Mouse (Mus musculus) embryonic facial prominence, embryonic 14.5 days (tissue): ENCODE measurements around the gene Fam110a. TPM values are rescaled to one million over a fixed set of nuclear protein-coding genes. Genes with fewer than 3 reads are reported as not detected.

Experiments used
- ATAC-seq: fragments of 200-750 bp; cut with Nextera tagmentation; 2 replicates; pipeline ENCODE4 v1.8.0; 2017; ENCODE audit warnings: low read depth, moderate number of reproducible peaks, moderate TSS enrichment
- DNase-seq: peaks from one replicate; pipeline ENCODE4 v3.0.0-alpha.2; 2015; ENCODE audit warnings: low spot score
- H3K27ac ChIP-seq: fragments of 300-500 bp; sonication (generic); replicated peaks from 2 replicates; pipeline ENCODE4 v1.5.1; 2014; ENCODE audit warnings: low read depth, mild to moderate bottlenecking, low read length, moderate library complexity
- H3K27me3 ChIP-seq: fragments of 300-500 bp; sonication (generic); replicated peaks from 2 replicates; pipeline ENCODE4 v1.6.1; 2014; ENCODE audit warnings: low read length; ENCODE audit not compliant: control insufficient read depth, insufficient read depth
- H3K36me3 ChIP-seq: fragments of 300-500 bp; sonication (generic); 2 replicates; pipeline ENCODE4 v1.6.1; 2014; ENCODE audit warnings: low read length, mixed read lengths; ENCODE audit not compliant: control insufficient read depth, insufficient read depth
- H3K4me1 ChIP-seq: fragments of 300-500 bp; sonication (generic); 2 replicates; pipeline ENCODE4 v1.6.1; 2014; ENCODE audit warnings: antibody characterized with exemption, low read length; ENCODE audit not compliant: control insufficient read depth, insufficient read depth
- H3K4me2 ChIP-seq: fragments of 300-500 bp; sonication (generic); 2 replicates; pipeline ENCODE4 v1.6.1; 2014; ENCODE audit warnings: low read depth, mild to moderate bottlenecking, low read length, moderate library complexity, mixed read lengths
- H3K4me3 ChIP-seq: fragments of 300-500 bp; sonication (generic); 2 replicates; pipeline ENCODE4 v1.5.1; 2014; ENCODE audit warnings: low read depth, mild to moderate bottlenecking, low read length
- H3K9ac ChIP-seq: fragments of 300-500 bp; sonication (generic); 2 replicates; pipeline ENCODE4 v1.6.1; 2014; ENCODE audit warnings: low read depth, mild to moderate bottlenecking, low read length, moderate library complexity, mixed read lengths
- H3K9me3 ChIP-seq: fragments of 300-500 bp; sonication (generic); 2 replicates; pipeline ENCODE4 v1.6.1; 2016; ENCODE audit warnings: low read length; ENCODE audit not compliant: control insufficient read depth
- WGBS: fragments of 180-500 bp; shearing (Covaris S2); extraction: QIAGEN DNeasy Blood & Tissue Kit; methylation state at CpG from one replicate; pipeline ENCODE4 v1.1.7; 2014; 5-methylcytosine and 5-hydroxymethylcytosine counted together
- polyA plus RNA-seq: library from polyadenylated mRNA; unstranded; fragments of >200 nt; fragmentation: Nextera tagmentation; extraction: Ambion mirVana; gene quantifications from 2 replicates; pipeline ENCODE4 v1.2.1, GENCODE M21; 2014

Fam110a gene
- polyA plus RNA-seq, 1 experiment from 2014 or later = 18.8 TPM

GRCm38 (mm10) chr2:151944106-151944505 lies 35.9 kb downstream of the Fam110a start:
- no peak overlapping the region for H3K4me3 ChIP-seq
- H3K9ac ChIP-seq = no peak overlapping the region
- no peaks in the 10 kb centered on the region for H3K36me3 ChIP-seq
- no peaks in the 10 kb centered on the region for H3K4me1 ChIP-seq
- WGBS = 57% methylated on average over 2 of the region's 2 CpGs
- H3K27me3 ChIP-seq = no peaks in the 10 kb centered on the region
- H3K4me2 ChIP-seq = no peak overlapping the region
- no peaks in the 10 kb centered on the region for H3K9me3 ChIP-seq
- DNase-seq = no peak
- ATAC-seq = no peak
- H3K27ac ChIP-seq = no peak overlapping the region

GRCm38 (mm10) chr2:151941269-151941668 lies 38.8 kb downstream of the Fam110a start:
- Histone ChIP-seq H3K27ac (no peak overlapping the region), H3K9me3 (no peaks in the 10 kb centered on the region), H3K4me1 (peaks cover 9% of the 10 kb centered on the region; the same call in 1 of the 2 replicates), H3K9ac (no peak overlapping the region), H3K27me3 (no peaks in the 10 kb centered on the region), H3K4me2 (no peak overlapping the region), H3K36me3 (no peaks in the 10 kb centered on the region), H3K4me3 (no peak overlapping the region)
- WGBS = 36% methylated on average over 2 of the region's 2 CpGs
- ATAC-seq (no peak), DNase-seq (no peak)

- H3K9me3 ChIP-seq = no peaks in the 10 kb centered on the region
- no peak overlapping the region for H3K9ac ChIP-seq
- ATAC-seq (no peak), DNase-seq (no peak)
- no peak overlapping the region for H3K4me2 ChIP-seq
- no peak overlapping the region for H3K27ac ChIP-seq
- H3K4me3 ChIP-seq = no peak overlapping the region
- no peaks in the 10 kb centered on the region for H3K27me3 ChIP-seq
- H3K4me1 ChIP-seq = peaks cover 9% of the 10 kb centered on the region; the same call in 1 of the 2 replicates
- WGBS = 83% methylated on average over 5 of the region's 5 CpGs
- no peaks in the 10 kb centered on the region for H3K36me3 ChIP-seq
Observed at GRCm38 (mm10) chr2:151939651-151940420, 40.2 kb downstream of the Fam110a start.

- DNase-seq = peak; percentile 52
- H3K27me3 ChIP-seq = no peaks in the 10 kb centered on the region
- H3K27ac ChIP-seq = no peak overlapping the region
- H3K4me3 ChIP-seq = no peak overlapping the region
- H3K4me2 ChIP-seq = no peak overlapping the region
- H3K9ac ChIP-seq = no peak overlapping the region
- H3K4me1 ChIP-seq = peaks cover 9% of the 10 kb centered on the region; the same call in 1 of the 2 replicates
- no peaks in the 10 kb centered on the region for H3K9me3 ChIP-seq
- peak; percentile 22; the same call in 1 of the 2 replicates for ATAC-seq
- 62% methylated on average over 11 of the region's 11 CpGs for WGBS
- H3K36me3 ChIP-seq = no peaks in the 10 kb centered on the region
Observed at GRCm38 (mm10) chr2:151938780-151939200, 41.2 kb downstream of the Fam110a start.

- H3K4me1 ChIP-seq = peaks cover 9% of the 10 kb centered on the region; the same call in 1 of the 2 replicates
- WGBS = 46% methylated on average over 3 of the region's 3 CpGs
- peak; percentile 38 for DNase-seq
- no peak overlapping the region for H3K4me2 ChIP-seq
- H3K9ac ChIP-seq = no peak overlapping the region
- no peak overlapping the region for H3K27ac ChIP-seq
- H3K4me3 ChIP-seq = no peak overlapping the region
- no peaks in the 10 kb centered on the region for H3K9me3 ChIP-seq
- H3K27me3 ChIP-seq = no peaks in the 10 kb centered on the region
- no peaks in the 10 kb centered on the region for H3K36me3 ChIP-seq
- no peak for ATAC-seq
Observed at GRCm38 (mm10) chr2:151937893-151938292, 42.1 kb downstream of the Fam110a start.

- Histone ChIP-seq H3K9me3 (no peaks in the 10 kb centered on the region), H3K27me3 (no peaks in the 10 kb centered on the region), H3K4me1 (no peaks in the 10 kb centered on the region), H3K27ac (no peak overlapping the region), H3K4me3 (no peak overlapping the region), H3K9ac (no peak overlapping the region), H3K36me3 (no peaks in the 10 kb centered on the region), H3K4me2 (no peak overlapping the region)
- ATAC-seq = peak; percentile 26; the same call in 1 of the 2 replicates
- DNase-seq = peak; percentile 60
- WGBS = 31% methylated on average over 7 of the region's 7 CpGs
Observed at GRCm38 (mm10) chr2:151930389-151931074, 49.5 kb downstream of the Fam110a start.

GRCm38 (mm10) chr2:151927103-151927502 lies 52.9 kb downstream of the Fam110a start:
- Histone ChIP-seq H3K4me2 (no peak overlapping the region), H3K4me1 (no peaks in the 10 kb centered on the region), H3K27me3 (no peaks in the 10 kb centered on the region), H3K27ac (no peak overlapping the region), H3K9ac (no peak overlapping the region), H3K4me3 (no peak overlapping the region), H3K9me3 (no peaks in the 10 kb centered on the region), H3K36me3 (no peaks in the 10 kb centered on the region)
- DNase-seq (no peak), ATAC-seq (no peak)
- WGBS = 92% methylated on average over 11 of the region's 11 CpGs

- H3K9ac ChIP-seq = no peak overlapping the region
- H3K4me3 ChIP-seq = no peak overlapping the region
- ATAC-seq = no peak
- no peaks in the 10 kb centered on the region for H3K36me3 ChIP-seq
- H3K27me3 ChIP-seq = no peaks in the 10 kb centered on the region
- 62% methylated on average over 4 of the region's 4 CpGs for WGBS
- no peak overlapping the region for H3K4me2 ChIP-seq
- H3K9me3 ChIP-seq = no peaks in the 10 kb centered on the region
- DNase-seq = no peak
- no peak overlapping the region for H3K27ac ChIP-seq
- H3K4me1 ChIP-seq = peaks cover 13% of the 10 kb centered on the region
Observed at GRCm38 (mm10) chr2:151925715-151926114, 54.3 kb downstream of the Fam110a start.
